Mouse (Mus musculus) E14TG2a.4 (cell line): ENCODE data around the gene Cwh43.

ENCODE experiments used
- H3K27me3 ChIP-seq: 2 replicates; pipeline ENCODE4 v1.6.1; 2014; ENCODE audit warnings: low read length, control low read depth; ENCODE audit not compliant: insufficient read depth
- H3K36me3 ChIP-seq: 2 replicates; pipeline ENCODE4 v1.6.1; 2014; ENCODE audit warnings: low read length, control low read depth; ENCODE audit not compliant: insufficient read depth
- H3K4me1 ChIP-seq: replicated peaks from 2 replicates; pipeline ENCODE4 v1.6.1; 2014; ENCODE audit warnings: low read depth, low read length, control low read depth
- H3K4me3 ChIP-seq: replicated peaks from 2 replicates; pipeline ENCODE4 v1.5.1; 2014; ENCODE audit warnings: mild to moderate bottlenecking, low read length
- H3K9me3 ChIP-seq: 2 replicates; pipeline ENCODE4 v1.6.1; 2014; ENCODE audit warnings: low read length, control low read depth
- CTCF ChIP-seq: conservative IDR thresholded peaks from 2 replicates; pipeline ENCODE4 v1.5.1; 2014; ENCODE audit warnings: low read length
- NANOG ChIP-seq: IDR thresholded peaks from 2 replicates; pipeline ENCODE4 v1.6.1; 2014; ENCODE audit warnings: borderline replicate concordance, low read length, mixed read lengths
- POU5F1 ChIP-seq: IDR thresholded peaks from 2 replicates; pipeline ENCODE4 v1.6.1; 2014; ENCODE audit warnings: low read length, borderline replicate concordance

Cwh43 gene

DNA sequence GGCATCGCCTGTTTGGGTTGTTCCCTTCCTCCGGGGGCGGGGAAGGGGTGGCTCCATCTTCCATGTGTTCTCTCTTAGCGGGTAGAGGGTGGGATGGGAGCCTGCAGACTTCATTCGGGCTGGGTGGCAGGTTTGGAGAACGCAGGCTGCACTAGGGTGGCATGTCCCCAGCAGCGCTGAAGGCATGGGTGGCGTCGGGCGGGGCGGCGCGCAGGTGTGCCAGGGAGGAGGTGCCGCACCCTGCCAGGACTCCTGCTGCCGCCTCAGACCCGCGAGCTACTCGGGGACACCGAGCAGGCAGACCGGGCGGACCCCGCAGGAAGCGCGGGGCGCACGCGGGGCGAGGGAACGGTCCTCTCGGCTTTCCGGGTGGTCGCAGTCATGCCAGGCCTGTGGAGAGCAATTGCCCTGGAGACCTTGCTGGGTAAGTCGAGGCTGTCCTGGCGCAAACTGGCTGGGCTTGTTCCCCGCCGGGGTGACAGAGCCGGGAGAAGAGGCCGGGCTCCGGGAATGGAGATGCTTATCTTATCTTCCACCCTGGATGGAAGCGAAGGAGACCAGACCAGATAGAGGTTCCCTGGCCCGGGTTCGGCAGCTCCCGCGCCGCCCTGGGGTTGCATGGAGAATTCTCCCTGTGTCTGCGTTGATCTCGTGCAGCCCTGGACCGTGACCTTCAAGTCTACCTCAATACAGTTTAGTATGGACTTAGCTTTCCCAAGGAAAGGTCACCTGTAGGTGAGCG is at the start of gene Cwh43:
Gene Cwh43, plus strand, starts transcription at position 95 of the 742 bp plus-strand sequence.
- H3K9me3 ChIP-seq = no peaks in the 10 kb centered on the region
- TF ChIP-seq CTCF = no peak
- no peak for TF ChIP-seq POU5F1
- TF ChIP-seq NANOG = no peak
- H3K36me3 ChIP-seq = no peaks in the 10 kb centered on the region
- H3K4me1 ChIP-seq = peaks cover 24% of the 10 kb centered on the region
- peak within 1 kb of the TSS; percentile 79 for H3K4me3 ChIP-seq
- peaks cover 44% of the 10 kb centered on the region for H3K27me3 ChIP-seq

DNA sequence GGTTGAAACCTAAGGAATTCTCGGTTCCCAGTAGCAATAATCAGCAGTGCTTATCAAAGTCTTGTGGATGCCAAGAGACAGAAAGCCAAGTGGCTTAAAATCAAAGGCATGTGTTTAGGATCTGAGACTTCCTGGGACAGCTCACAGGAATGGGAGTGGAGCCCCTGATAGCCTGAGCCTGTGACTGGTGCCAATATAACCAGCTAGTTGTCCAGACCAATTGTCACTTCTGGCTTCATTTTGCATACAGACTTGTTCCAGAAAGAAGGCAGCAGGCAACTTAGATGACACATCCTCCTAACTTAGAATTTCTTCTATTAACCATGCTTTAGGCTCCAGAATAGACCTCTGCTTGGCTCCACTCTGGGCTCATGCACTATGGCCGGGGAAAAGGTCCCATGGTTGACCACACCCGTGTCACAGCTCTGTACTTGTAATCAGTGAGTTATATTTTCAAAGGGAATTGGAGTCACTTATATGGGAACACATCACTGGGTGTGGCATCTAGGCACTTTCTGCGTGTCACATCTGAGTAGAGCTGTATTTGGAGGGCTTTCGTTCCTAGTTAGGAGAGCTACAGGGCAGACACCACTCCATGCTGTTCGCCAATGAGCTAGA is 46.6 kb upstream of the Cwh43 start:
- Histone ChIP-seq H3K36me3 (no peaks in the 10 kb centered on the region), H3K27me3 (peaks cover 3% of the 10 kb centered on the region; the same call in 1 of the 2 replicates), H3K9me3 (no peaks in the 10 kb centered on the region), H3K4me1 (peaks cover 27% of the 10 kb centered on the region), H3K4me3 (peak overlapping the region; percentile 32)
- TF ChIP-seq NANOG (no peak), CTCF (no peak)

DNA sequence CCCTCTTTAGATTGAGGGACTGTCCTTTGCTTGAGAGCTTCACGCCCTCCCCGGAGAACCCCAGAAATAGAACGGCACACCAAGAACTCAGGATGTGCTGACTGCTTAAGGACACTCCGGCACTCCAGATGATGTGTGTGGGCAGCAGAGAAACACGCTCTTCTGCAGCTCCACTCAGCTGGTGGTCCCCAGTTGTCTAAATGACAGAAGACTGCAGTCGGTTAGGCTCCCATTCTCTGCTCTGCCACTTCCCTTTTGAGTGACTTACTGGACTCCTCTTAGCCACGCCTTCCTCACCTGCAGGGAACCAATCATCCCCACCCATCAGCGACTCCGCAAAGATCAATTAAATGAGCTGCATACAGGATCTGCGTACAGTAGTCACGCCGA is 46.1 kb upstream of the Cwh43 start:
- Histone ChIP-seq H3K27me3 (0 out of 2 replicates have a peak, but pooled peaks cover 3% of the 10 kb centered on the region), H3K4me1 (peaks cover 27% of the 10 kb centered on the region), H3K9me3 (no peaks in the 10 kb centered on the region), H3K4me3 (peak overlapping the region; percentile 32), H3K36me3 (no peaks in the 10 kb centered on the region)
- TF ChIP-seq POU5F1 (no peak), CTCF (no peak), NANOG (no peak)

DNA sequence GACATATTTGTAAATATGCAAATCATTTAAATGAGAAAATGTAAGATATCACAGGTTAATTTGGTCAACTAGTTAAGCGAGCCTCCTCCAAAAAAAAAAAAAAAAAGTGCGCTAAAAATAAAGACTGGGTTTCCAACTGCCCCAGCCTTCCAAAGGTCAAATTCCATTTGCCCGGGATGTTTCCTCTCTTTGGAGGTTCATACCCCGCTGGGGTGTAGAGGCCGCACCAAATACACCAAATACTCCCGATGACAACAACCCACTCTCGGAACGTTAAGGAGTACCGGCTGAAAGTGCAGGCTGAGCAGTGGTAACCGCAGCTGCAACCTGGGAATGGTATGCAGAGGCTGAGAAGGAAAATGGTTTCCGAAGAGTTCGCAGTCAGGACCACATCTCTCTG is 45.6 kb upstream of the Cwh43 start:
- Histone ChIP-seq H3K9me3 (no peaks in the 10 kb centered on the region), H3K36me3 (no peaks in the 10 kb centered on the region), H3K4me1 (peaks cover 32% of the 10 kb centered on the region), H3K4me3 (peak overlapping the region; percentile 32), H3K27me3 (0 out of 2 replicates have a peak, but pooled peaks cover 3% of the 10 kb centered on the region)
- TF ChIP-seq NANOG = no peak

DNA sequence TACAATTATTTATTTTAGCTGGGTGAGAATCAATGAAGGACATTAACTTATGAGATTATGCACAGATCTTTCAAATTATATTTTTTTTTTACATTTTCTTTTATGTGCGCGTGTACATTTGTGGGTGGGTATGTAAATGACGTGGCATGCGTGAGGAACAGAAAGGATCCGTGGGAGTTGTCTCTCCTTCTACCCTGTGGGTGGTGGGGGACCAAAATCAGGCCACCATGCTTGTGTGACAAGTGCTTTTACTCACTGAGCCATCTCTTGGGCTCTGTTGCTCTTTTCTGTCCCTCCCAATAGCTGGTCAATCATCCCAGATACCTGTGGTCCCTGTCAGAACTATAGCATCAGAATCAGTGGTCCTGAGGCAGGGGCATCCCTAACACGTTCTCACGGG is 43.5 kb upstream of the Cwh43 start:
- H3K9me3 ChIP-seq = no peaks in the 10 kb centered on the region
- H3K4me1 ChIP-seq = peaks cover 45% of the 10 kb centered on the region
- TF ChIP-seq NANOG (no peak), POU5F1 (no peak), CTCF (no peak)
- no peaks in the 10 kb centered on the region for H3K27me3 ChIP-seq
- no peak overlapping the region for H3K4me3 ChIP-seq
- no peaks in the 10 kb centered on the region for H3K36me3 ChIP-seq

DNA sequence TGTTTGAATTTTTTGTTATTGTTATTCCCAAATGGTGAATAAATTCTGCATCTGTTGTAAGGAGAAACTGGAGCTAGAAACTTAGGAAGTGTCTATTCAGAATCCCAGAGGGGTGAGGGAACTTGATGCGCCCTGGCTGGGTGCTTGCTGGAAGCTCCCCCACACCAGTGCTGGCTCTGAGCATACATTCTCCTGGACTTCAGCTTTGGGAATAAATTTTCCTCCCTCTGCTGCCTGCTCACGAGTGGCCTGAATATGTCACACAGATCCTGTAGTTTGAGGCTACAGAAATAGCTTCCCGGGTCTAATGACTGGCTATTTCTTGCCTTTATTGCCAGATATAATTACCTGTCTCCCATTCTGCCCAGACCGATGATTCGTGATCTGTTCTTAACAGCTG is 43.1 kb upstream of the Cwh43 start:
- TF ChIP-seq POU5F1 = no peak
- no peak for TF ChIP-seq CTCF
- no peak for TF ChIP-seq NANOG

DNA sequence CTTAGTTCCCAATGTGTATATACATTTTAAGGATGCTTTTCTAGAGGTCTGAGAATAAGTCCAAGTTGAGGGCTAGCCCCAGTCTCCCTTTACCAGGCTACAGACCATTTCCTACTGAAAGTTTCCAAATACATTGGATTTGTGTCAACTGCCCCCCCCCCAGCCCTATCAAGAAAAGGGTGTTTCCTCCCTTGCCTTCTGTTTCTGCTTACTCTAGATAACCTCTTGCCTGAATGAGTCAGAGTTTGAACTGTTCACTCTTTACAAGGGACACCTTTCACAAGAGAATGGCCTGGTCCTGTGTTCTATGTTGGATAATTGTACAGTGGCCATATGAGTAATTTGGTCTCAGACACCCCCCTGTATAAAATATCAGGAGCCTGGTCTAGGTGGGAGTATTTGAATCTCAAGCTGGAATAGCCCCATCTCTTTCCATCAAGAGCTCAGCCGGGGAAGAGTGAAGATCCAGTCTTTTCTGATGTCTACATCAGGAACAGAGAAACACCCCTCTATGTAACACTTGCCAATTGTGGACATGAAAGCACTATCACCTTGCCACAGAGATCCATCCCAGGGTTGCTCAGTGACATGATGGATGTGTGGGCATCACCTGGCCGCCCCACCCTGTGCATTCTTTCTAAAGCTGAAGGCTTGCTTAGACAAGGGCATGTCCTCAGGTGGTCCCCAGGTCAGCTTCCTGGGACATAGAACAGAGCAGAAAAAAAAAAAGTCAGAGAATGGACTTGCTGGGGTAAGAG is 41.6 kb upstream of the Cwh43 start:
- no peak overlapping the region for H3K4me3 ChIP-seq
- H3K27me3 ChIP-seq = no peaks in the 10 kb centered on the region
- no peaks in the 10 kb centered on the region for H3K9me3 ChIP-seq
- H3K36me3 ChIP-seq = no peaks in the 10 kb centered on the region
- TF ChIP-seq CTCF (no peak), NANOG (no peak), POU5F1 (no peak)
- peaks cover 59% of the 10 kb centered on the region for H3K4me1 ChIP-seq

More for the DNA sequence above, 43.1 kb upstream of the Cwh43 start:
- no peaks in the 10 kb centered on the region for H3K27me3 ChIP-seq
- H3K9me3 ChIP-seq = no peaks in the 10 kb centered on the region
- H3K4me3 ChIP-seq = no peak overlapping the region
- H3K4me1 ChIP-seq = peaks cover 49% of the 10 kb centered on the region
- no peaks in the 10 kb centered on the region for H3K36me3 ChIP-seq

DNA sequence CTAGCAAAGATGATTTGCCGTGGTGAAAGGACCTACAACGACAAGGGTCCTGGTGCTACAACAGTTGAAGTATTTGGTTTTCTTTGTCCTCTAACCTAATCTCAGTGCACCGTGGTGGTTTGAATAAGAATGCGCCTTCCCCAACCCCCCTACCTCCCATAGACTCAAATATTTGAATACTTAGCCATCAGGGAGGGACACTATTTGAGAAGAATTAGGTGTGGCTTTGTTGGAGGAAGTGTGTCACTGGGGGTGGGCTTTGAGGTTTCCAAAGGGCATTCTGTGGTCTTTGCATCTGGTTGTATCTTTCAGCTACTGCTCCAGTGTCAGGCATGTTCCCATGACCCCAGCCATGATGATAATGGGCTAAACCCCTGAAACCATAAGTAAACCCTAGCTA is 38.0 kb upstream of the Cwh43 start:
- Histone ChIP-seq H3K4me3 (peak overlapping the region; percentile 20; the same call in 1 of the 2 replicates), H3K36me3 (no peaks in the 10 kb centered on the region), H3K9me3 (no peaks in the 10 kb centered on the region), H3K27me3 (no peaks in the 10 kb centered on the region), H3K4me1 (peaks cover 65% of the 10 kb centered on the region)
- TF ChIP-seq NANOG (peak; percentile 41; the same call in 1 of the 2 replicates), CTCF (no peak), POU5F1 (no peak; the same call in 1 of the 2 replicates)
